Mouse (Mus musculus) embryonic facial prominence, embryonic 11.5 days (tissue): Measurements from ENCODE around the gene Snx22. TPM values are rescaled to one million over a fixed set of nuclear protein-coding genes. Genes with fewer than 3 reads are reported as not detected.

Source experiments
- ATAC-seq: fragments of 200-750 bp; cut with Nextera tagmentation; replicated peaks from 2 replicates; pipeline ENCODE4 v1.8.0; 2017; ENCODE audit warnings: low read depth; ENCODE audit not compliant: insufficient number of reproducible peaks, low FRiP score, low TSS enrichment
- DNase-seq: peaks from one replicate; pipeline ENCODE4 v3.0.0-alpha.2; 2015; ENCODE audit warnings: low spot score
- H3K27ac ChIP-seq: fragments of 300-500 bp; sonication (generic); replicated peaks from 2 replicates; pipeline ENCODE4 v1.5.1; 2014; ENCODE audit warnings: mild to moderate bottlenecking, low read depth, low read length, control low read depth
- H3K27me3 ChIP-seq: fragments of 300-500 bp; sonication (generic); 2 replicates; pipeline ENCODE4 v1.6.1; 2014; ENCODE audit warnings: mild to moderate bottlenecking, low read length, moderate library complexity, mixed read lengths; ENCODE audit not compliant: control insufficient read depth, insufficient read depth
- H3K36me3 ChIP-seq: fragments of 300-500 bp; sonication (generic); replicated peaks from 2 replicates; pipeline ENCODE4 v1.6.1; 2014; ENCODE audit warnings: low read depth, mild to moderate bottlenecking, low read length, moderate library complexity, mixed read lengths; ENCODE audit not compliant: control insufficient read depth, insufficient read depth
- H3K4me1 ChIP-seq: fragments of 300-500 bp; sonication (generic); 2 replicates; pipeline ENCODE4 v1.6.1; 2014; ENCODE audit warnings: low read length, mixed read lengths; ENCODE audit not compliant: control insufficient read depth, insufficient read depth
- H3K4me2 ChIP-seq: fragments of 300-500 bp; sonication (generic); 2 replicates; pipeline ENCODE4 v1.6.1; 2014; ENCODE audit warnings: low read depth, mild to moderate bottlenecking, control low read depth, low read length, moderate library complexity
- H3K4me3 ChIP-seq: fragments of 300-500 bp; sonication (generic); 2 replicates; pipeline ENCODE4 v1.5.1; 2014; ENCODE audit warnings: low read depth, low read length, control low read depth
- H3K9ac ChIP-seq: fragments of 300-500 bp; sonication (generic); replicated peaks from 2 replicates; pipeline ENCODE4 v1.6.1; 2014; ENCODE audit warnings: mild to moderate bottlenecking, control low read depth, low read length
- H3K9me3 ChIP-seq: fragments of 300-500 bp; sonication (generic); replicated peaks from 2 replicates; pipeline ENCODE4 v1.6.1; 2016; ENCODE audit warnings: mild to moderate bottlenecking, low read length, inconsistent platforms, mixed read lengths; ENCODE audit not compliant: control insufficient read depth
- WGBS: fragments of 180-500 bp; shearing (Covaris S2); extraction: QIAGEN DNeasy Blood & Tissue Kit; methylation state at CpG from one replicate; pipeline ENCODE4 v1.1.7; 2014; 5-methylcytosine and 5-hydroxymethylcytosine counted together
- polyA plus RNA-seq: library from polyadenylated mRNA; unstranded; fragments of >200 nt; fragmentation: Nextera tagmentation; extraction: Ambion mirVana; gene quantifications from 2 replicates; pipeline ENCODE4 v1.2.1, GENCODE M21; 2014

Gene Snx22
- polyA plus RNA-seq, 1 experiment from 2014 or later = 4.7 TPM

DNA sequence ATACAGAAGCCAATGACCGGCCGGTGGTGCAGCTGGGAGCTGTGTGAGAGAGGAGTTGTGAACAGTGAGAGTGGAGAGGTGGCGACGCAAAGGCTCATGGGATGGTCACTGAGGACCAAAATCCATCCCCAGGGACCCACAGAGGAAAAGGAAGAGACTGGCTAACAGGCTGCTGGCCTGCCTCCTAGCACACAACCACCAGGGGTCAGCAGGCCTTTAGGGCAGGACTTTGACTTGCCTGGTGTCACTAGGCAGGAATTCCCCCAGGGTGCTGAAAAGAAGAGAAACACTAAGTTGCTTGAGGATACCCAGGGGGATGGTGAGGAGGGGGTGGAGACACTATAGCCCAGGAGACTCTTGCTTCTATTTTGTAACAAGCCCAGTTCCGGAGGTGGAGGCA lies 2.0 kb downstream of the Snx22 start:
- H3K9ac ChIP-seq = no peak overlapping the region
- 26% methylated on average over 5 of the region's 5 CpGs for WGBS
- no peak overlapping the region for H3K4me3 ChIP-seq
- peaks cover 2% of the 10 kb centered on the region for H3K4me1 ChIP-seq
- no peak overlapping the region for H3K4me2 ChIP-seq
- peaks cover 15% of the 10 kb centered on the region for H3K36me3 ChIP-seq
- DNase-seq = peak; percentile 49
- ATAC-seq = no peak
- peaks cover 13% of the 10 kb centered on the region for H3K27me3 ChIP-seq
- H3K9me3 ChIP-seq = no peaks in the 10 kb centered on the region
- H3K27ac ChIP-seq = no peak overlapping the region

DNA sequence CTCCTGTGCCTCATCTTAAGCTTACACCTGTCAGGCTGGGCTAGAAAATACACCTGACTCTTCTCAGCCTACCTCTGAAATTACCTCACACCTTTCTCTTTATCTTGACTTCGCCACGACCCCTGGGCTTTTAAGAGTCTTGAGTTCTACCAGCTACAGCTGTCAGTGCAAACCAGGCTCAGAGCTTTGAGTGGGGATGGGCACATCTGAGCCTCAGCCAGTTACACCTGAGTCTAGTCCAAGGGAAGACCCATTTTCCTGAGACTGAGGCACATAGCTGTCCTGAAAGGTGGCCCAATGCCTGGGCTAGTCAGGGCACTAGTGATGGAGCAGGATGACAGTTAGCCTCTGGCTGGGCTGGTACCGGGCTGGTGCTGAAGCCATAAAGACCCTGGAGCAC lies 2.7 kb downstream of the Snx22 start:
- no peak overlapping the region for H3K27ac ChIP-seq
- no peaks in the 10 kb centered on the region for H3K9me3 ChIP-seq
- no peak overlapping the region for H3K4me2 ChIP-seq
- H3K27me3 ChIP-seq = peaks cover 13% of the 10 kb centered on the region
- peaks cover 2% of the 10 kb centered on the region for H3K4me1 ChIP-seq
- no peak overlapping the region for H3K4me3 ChIP-seq
- DNase-seq (no peak), ATAC-seq (no peak)
- H3K9ac ChIP-seq = no peak overlapping the region
- WGBS = 83% methylated on average over 3 of the region's 3 CpGs
- peaks cover 15% of the 10 kb centered on the region for H3K36me3 ChIP-seq

DNA sequence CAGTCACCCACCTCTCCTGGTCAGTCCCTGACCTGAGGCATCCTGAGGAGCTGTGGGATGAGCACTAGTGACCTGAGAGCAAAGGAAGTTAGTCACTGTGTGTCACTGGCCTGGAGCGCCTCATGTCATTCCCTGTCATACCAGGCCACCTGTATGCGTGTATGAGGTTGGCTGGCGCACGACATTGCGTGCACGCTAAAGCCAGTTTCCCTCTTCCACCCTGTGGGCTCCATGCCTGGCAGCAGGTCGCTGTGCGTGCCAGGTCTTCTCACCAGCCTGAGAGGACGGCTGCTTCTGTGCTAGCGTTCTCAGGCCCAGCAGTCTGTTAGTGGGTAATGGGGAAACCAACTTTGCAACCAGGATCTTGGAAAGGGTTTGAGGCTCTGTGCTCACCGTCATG lies 5.2 kb downstream of the Snx22 start:
- no peak overlapping the region for H3K4me3 ChIP-seq
- H3K4me2 ChIP-seq = no peak overlapping the region
- no peaks in the 10 kb centered on the region for H3K9me3 ChIP-seq
- DNase-seq (no peak), ATAC-seq (no peak)
- WGBS = 95% methylated on average over 11 of the region's 11 CpGs
- H3K36me3 ChIP-seq = peaks cover 15% of the 10 kb centered on the region
- peaks cover 2% of the 10 kb centered on the region for H3K4me1 ChIP-seq
- H3K27ac ChIP-seq = no peak overlapping the region
- peaks cover 13% of the 10 kb centered on the region; the same call in 1 of the 2 replicates for H3K27me3 ChIP-seq
- H3K9ac ChIP-seq = no peak overlapping the region

DNA sequence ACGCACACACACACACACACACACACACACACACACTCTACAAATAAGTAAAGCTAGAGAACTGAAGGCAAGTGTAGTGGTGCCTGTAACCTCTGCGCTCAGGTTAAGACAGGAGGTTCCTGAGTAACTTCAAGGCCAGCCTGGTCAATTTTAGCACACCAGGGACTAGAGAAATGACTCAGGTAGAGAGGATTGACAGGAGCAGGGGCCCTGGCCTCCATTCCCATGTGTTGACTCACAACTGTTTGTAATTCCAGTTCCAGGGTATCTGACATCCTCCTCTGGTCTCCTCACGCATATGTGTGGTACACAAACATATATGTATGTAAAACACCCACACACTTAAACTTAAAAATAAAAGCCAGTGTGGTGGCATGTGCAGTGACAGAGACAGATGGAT lies 6.1 kb downstream of the Snx22 start:
- peaks cover 15% of the 10 kb centered on the region for H3K36me3 ChIP-seq

DNA sequence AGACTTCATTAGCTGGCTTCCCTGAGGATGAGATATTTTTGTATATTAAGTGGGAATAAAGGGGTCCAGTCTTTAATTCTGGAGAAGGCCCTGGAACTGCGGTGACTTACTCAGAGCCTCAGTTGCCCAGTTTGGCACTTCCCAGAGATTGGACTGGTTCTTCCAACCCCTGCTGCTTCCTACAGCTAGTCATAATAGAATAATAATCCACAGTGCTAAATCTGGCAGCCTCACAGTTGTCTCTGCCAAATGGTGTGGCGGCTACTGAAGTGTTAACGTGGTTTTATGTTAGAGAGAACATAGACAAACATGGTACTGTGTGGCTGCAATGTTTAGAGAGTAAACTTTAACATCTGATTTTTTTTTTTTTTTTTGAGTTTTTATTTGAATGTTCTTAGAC lies 7.9 kb downstream of the Snx22 start:
- DNase-seq (no peak), ATAC-seq (no peak)
- Histone ChIP-seq H3K36me3 (peaks cover 15% of the 10 kb centered on the region), H3K4me3 (peak overlapping the region; percentile 84), H3K27ac (no peak overlapping the region), H3K27me3 (no peaks in the 10 kb centered on the region), H3K4me1 (no peaks in the 10 kb centered on the region), H3K9me3 (no peaks in the 10 kb centered on the region), H3K9ac (peak overlapping the region; percentile 89), H3K4me2 (peak overlapping the region; percentile 72; the same call in 1 of the 2 replicates)
- WGBS = 93% methylated on average over 3 of the region's 3 CpGs

More for the DNA sequence above, 6.1 kb downstream of the Snx22 start:
- H3K4me3 ChIP-seq = no peak overlapping the region
- no peak for ATAC-seq
- H3K9ac ChIP-seq = no peak overlapping the region
- no peaks in the 10 kb centered on the region for H3K4me1 ChIP-seq
- peaks cover 8% of the 10 kb centered on the region; the same call in 1 of the 2 replicates for H3K27me3 ChIP-seq
- no peak overlapping the region for H3K27ac ChIP-seq
- no peak overlapping the region for H3K4me2 ChIP-seq
- no peak for DNase-seq
- 90% methylated on average over 3 of the region's 3 CpGs for WGBS
- H3K9me3 ChIP-seq = no peaks in the 10 kb centered on the region

DNA sequence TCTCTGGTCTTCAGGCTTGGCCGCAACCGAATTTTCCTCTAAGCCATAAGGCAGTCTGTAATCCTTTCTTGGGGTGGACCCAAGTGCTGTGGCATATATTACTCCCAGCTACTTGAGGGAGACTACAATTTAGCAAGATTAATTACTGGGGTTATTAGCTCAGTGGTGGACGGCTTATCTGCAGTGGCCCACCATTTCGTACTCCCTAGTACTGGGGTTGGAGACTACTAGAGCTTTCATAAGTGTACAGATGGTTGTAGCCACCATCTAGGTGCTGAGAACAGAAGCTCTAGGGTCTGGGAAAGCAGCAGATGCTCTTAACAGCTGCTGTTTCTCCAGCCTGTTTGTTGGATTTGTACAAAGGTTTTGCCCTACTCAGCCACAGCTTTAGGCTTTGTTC lies 8.5 kb downstream of the Snx22 start:
- ATAC-seq = no peak
- peak overlapping the region; percentile 72 for H3K4me2 ChIP-seq
- H3K27me3 ChIP-seq = no peaks in the 10 kb centered on the region
- no peaks in the 10 kb centered on the region for H3K9me3 ChIP-seq
- no peak overlapping the region for H3K27ac ChIP-seq
- no peak for DNase-seq
- peak overlapping the region; percentile 84 for H3K4me3 ChIP-seq
- H3K4me1 ChIP-seq = no peaks in the 10 kb centered on the region
- WGBS = 38% methylated on average over 4 of the region's 4 CpGs
- peaks cover 11% of the 10 kb centered on the region for H3K36me3 ChIP-seq
- H3K9ac ChIP-seq = peak overlapping the region; percentile 89

DNA sequence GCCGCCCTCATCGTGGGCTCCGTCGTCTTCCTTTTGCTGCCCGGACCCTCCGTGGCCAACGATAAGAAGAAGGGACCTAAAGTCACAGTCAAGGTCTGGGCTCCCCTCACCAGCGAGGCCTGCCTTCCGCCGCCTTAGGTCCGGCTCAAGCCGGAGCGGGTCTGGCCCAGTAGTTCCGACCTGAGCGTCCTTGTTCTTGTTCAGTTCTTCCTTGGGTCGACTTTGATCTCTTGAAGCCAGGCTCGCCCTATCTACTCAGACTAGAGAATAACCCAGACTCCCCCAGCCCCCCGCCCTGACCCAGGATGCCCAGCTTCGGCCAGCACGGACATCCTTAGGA lies 9.2 kb downstream of the Snx22 start:
- Histone ChIP-seq H3K9me3 (no peaks in the 10 kb centered on the region), H3K4me3 (peak overlapping the region; percentile 84), H3K27me3 (no peaks in the 10 kb centered on the region), H3K9ac (peak overlapping the region; percentile 89), H3K4me1 (no peaks in the 10 kb centered on the region), H3K4me2 (peak overlapping the region; percentile 72), H3K36me3 (peaks cover 11% of the 10 kb centered on the region), H3K27ac (0 out of 2 replicates have a peak overlapping the region, but pooled peaks have one; percentile 44)
- ATAC-seq = peak; percentile 51; the same call in 1 of the 2 replicates
- WGBS = under 1% methylated on average over 20 of the region's 20 CpGs
- DNase-seq = no peak

DNA sequence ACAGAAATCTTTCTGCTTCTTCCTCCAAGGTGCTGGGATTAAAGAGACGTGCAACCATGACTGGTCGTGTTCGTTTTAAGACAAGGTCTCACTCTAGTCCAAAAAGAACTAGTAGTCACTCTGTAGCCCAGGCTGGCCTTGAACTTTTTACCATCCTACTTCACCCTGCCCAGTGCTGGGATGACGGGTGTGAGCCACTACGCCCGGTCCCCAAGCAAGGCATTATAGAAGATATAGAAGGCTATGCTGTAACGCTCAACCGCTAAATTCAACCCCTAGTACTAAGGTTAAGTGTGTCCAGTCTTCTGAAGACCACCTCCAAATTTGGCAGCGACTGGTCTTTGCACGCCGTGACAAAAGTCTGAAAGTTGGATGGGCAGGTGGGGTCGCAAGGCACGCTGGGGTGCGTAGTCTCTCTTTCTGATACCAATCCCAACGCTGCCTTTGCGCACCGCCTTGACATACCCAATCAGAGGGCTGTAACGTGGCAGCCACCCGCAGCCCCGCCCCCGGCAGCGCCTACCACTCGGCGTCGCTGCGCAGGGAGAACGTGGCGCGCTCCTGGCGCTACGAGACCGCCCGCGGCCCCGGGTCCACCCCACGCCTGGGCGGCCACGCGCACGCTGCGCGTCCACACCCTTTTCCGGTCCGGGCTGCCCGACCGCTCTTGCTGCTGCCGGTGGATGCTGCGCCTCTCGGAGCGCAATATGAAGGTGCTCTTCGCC lies 9.8 kb downstream of the Snx22 start, which contains the start of gene Ppib:
TSS of gene Ppib (plus strand) at position 640 of the 725 bp plus-strand sequence.
- H3K4me2 ChIP-seq = peak within 1 kb of the TSS; percentile 72
- peaks cover 11% of the 10 kb centered on the region for H3K36me3 ChIP-seq
- ATAC-seq (peak; percentile 94), DNase-seq (peak; percentile 98)
- H3K27me3 ChIP-seq = no peaks in the 10 kb centered on the region
- 0 out of 2 replicates have a peak within 1 kb of the TSS, but pooled peaks have one; percentile 44 for H3K27ac ChIP-seq
- H3K9me3 ChIP-seq = no peaks in the 10 kb centered on the region
- H3K9ac ChIP-seq = peak within 1 kb of the TSS; percentile 89
- 2% methylated on average over 51 of the region's 51 CpGs for WGBS
- H3K4me1 ChIP-seq = no peaks in the 10 kb centered on the region
- H3K4me3 ChIP-seq = peak within 1 kb of the TSS; percentile 84
